In the genomic region with DNA sequence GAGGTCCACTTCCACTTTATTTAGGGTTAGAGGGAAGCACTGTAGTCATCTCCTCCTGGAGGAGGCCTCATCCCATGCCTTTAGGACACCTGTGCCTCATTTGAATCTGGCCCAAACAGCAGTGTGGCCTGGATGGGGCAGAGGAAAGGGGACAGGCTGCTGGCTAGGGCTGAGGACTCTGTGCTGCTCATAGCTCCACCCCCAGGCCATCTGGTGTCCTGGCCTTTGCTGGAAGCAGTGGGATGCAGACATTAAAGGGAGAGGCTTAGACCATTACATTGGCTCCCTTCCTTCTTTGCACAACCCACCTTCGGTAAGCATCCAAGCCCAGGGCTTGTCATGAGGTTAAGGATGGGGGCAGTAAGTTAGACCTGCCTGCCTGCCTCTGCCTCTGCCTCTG, we compare ENCODE assay signal across 23 mouse cellular contexts. TPM values are rescaled to one million over a fixed set of nuclear protein-coding genes. Genes with fewer than 3 reads are reported as not detected.
DNase-seq lines count a peak whose midpoint lies in the region; ATAC-seq and TF ChIP-seq lines count a peak whose summit lies in the region.
"Had no signal": no experiment of that assay in that cellular context is flagged by ENCODE, and none has a peak within 500 bp of the region (broad histone marks: within the 10 kb centered on the region; RNA-seq: fewer than 3 reads in every experiment).

No protein-coding gene starts in this region.

- 0 out of 2 replicates have a peak, but pooled peaks cover 4% of the 10 kb centered on the region for H3K4me1 ChIP-seq in midbrain, embryonic 10.5 days
- no peaks in the 10 kb centered on the region for H3K4me1 ChIP-seq in midbrain, embryonic 14.5 days (ENCODE audit: control insufficient read depth, insufficient read depth, low read length)
- H3K4me1 ChIP-seq in cortical plate, adult 2 months (ENCODE audit: control insufficient read depth, insufficient read depth, low read length): peaks cover 19% of the 10 kb centered on the region; the same call in 1 of the 2 replicates
- H3K4me1 ChIP-seq: forebrain, embryonic 13.5 days; neural tube, embryonic 12.5 days had no signal

- peaks cover 6% of the 10 kb centered on the region; the same call in 1 of the 2 replicates for H3K36me3 ChIP-seq in midbrain, embryonic 10.5 days
- H3K36me3 ChIP-seq in midbrain, embryonic 14.5 days (ENCODE audit: control insufficient read depth, insufficient read depth, low read length): peaks cover 36% of the 10 kb centered on the region
- H3K36me3 ChIP-seq: embryonic facial prominence, embryonic 15.5 days; heart, embryonic 13.5 days; limb, embryonic 12.5 days; liver, embryonic 12.5 days had no signal

- no peak overlapping the region for H3K9ac ChIP-seq in midbrain, embryonic 14.5 days (replicated peaks; ENCODE audit: low read length)
- H3K9ac ChIP-seq: embryonic facial prominence, embryonic 15.5 days; forebrain, embryonic 13.5 days; heart, embryonic 13.5 days; limb, embryonic 12.5 days; liver, embryonic 12.5 days; lung, embryonic 14.5 days; neural tube, embryonic 12.5 days had no signal

- no peaks in the 10 kb centered on the region for H3K27me3 ChIP-seq in midbrain, embryonic 10.5 days (ENCODE audit: low read depth, poor library complexity, severe bottlenecking)
- H3K27me3 ChIP-seq in midbrain, embryonic 14.5 days (ENCODE audit: control insufficient read depth, insufficient read depth, low read length): no peaks in the 10 kb centered on the region
- H3K27me3 ChIP-seq: embryonic facial prominence, embryonic 15.5 days; forebrain, embryonic 13.5 days; neural tube, embryonic 12.5 days had no signal

- no peak for TF ChIP-seq POLR2A in cortical plate, adult 2 months (IDR thresholded peaks at IDR 0.05; ENCODE audit: extremely low read depth, insufficient read depth, low read length)

- H3K4me3 ChIP-seq in midbrain, embryonic 10.5 days: no peak overlapping the region
- H3K4me3 ChIP-seq in midbrain, embryonic 14.5 days (replicated peaks; ENCODE audit: low read depth, low read length): no peak overlapping the region
- no peak overlapping the region for H3K4me3 ChIP-seq in cortical plate, adult 2 months (ENCODE audit: insufficient read depth, low read length)
- H3K4me3 ChIP-seq: embryonic facial prominence, embryonic 15.5 days; forebrain, embryonic 13.5 days; heart, embryonic 13.5 days; limb, embryonic 12.5 days; liver, embryonic 12.5 days; neural tube, embryonic 12.5 days had no signal

- no peak for TF ChIP-seq CTCF in cortical plate, adult 2 months (IDR thresholded peaks at IDR 0.05; ENCODE audit: extremely low read depth, insufficient read depth, low read length)

- 0 out of 2 replicates have a peak overlapping the region, but pooled peaks have one; percentile 38 for H3K27ac ChIP-seq in midbrain, embryonic 10.5 days (replicated peaks)
- no peak overlapping the region for H3K27ac ChIP-seq in midbrain, embryonic 14.5 days (replicated peaks; ENCODE audit: low read depth, low read length)
- H3K27ac ChIP-seq in cortical plate, adult 2 months (ENCODE audit: insufficient read depth, low read length): peak overlapping the region; percentile 32; the same call in 1 of the 2 replicates
- H3K27ac ChIP-seq: embryonic facial prominence, embryonic 15.5 days; forebrain, embryonic 13.5 days; heart, embryonic 13.5 days; limb, embryonic 12.5 days; liver, embryonic 12.5 days; neural tube, embryonic 12.5 days had no signal

- H3K4me2 ChIP-seq in midbrain, embryonic 14.5 days (ENCODE audit: low read length): no peak overlapping the region
- H3K4me2 ChIP-seq: embryonic facial prominence, embryonic 15.5 days; forebrain, embryonic 13.5 days; heart, embryonic 13.5 days; limb, embryonic 12.5 days; liver, embryonic 12.5 days; lung, embryonic 14.5 days; neural tube, embryonic 12.5 days had no signal

- ATAC-seq in midbrain, embryonic 14.5 days (ENCODE audit: low FRiP score, low TSS enrichment): no peak
- ATAC-seq in cerebellum, adult (ENCODE audit: insufficient number of reproducible peaks, low FRiP score, low TSS enrichment): peak; percentile 51; the same call in 1 of the 2 replicates
- ATAC-seq: forebrain, embryonic 13.5 days; hindbrain, embryonic 16.5 days; liver, embryonic 12.5 days had no signal

- WGBS in midbrain, embryonic 10.5 days: 55% methylated on average over 1 of the region's 1 CpGs
- WGBS in midbrain, embryonic 14.5 days: 79% methylated on average over 1 of the region's 1 CpGs

- H3K9me3 ChIP-seq in midbrain, embryonic 10.5 days (replicated peaks): no peaks in the 10 kb centered on the region
- H3K9me3 ChIP-seq in midbrain, embryonic 14.5 days (ENCODE audit: control insufficient read depth, low read length): no peaks in the 10 kb centered on the region
- H3K9me3 ChIP-seq: embryonic facial prominence, embryonic 15.5 days; forebrain, embryonic 13.5 days; heart, embryonic 13.5 days; limb, embryonic 12.5 days; liver, embryonic 12.5 days; neural tube, embryonic 12.5 days had no signal

- no peak for DNase-seq in midbrain, embryonic 10.5 days (ENCODE audit: low spot score)
- no peak for DNase-seq in midbrain, embryonic 14.5 days
- peak; percentile 80 for DNase-seq in cerebellum, adult 8-10 months
- no peak for DNase-seq in B cell, adult 2 months
- no peak for DNase-seq in lung, postnatal 36 days
- DNase-seq: gastrocnemius, postnatal 10 days; heart, adult 18-20 months; kidney, adult 18-20 months; kidney, postnatal 10 days; lung, embryonic 14.5 days; lung, postnatal 4 days; right cerebral cortex, postnatal 14 days; spleen, adult 18-20 months; thymus, postnatal 4 days had no signal

RNA-seq across cellular contexts. Expression of a gene that starts 39.1 kb away (rescaled TPM):
- 71.2 and 80.2 TPM in 2 replicates for polyA plus RNA-seq in midbrain, embryonic 10.5 days (2016; fragmentation: Nextera tagmentation; extraction: Ambion mirVana)
- polyA plus RNA-seq in midbrain, embryonic 14.5 days (2014; fragmentation: Nextera tagmentation; extraction: Ambion mirVana): 38.0 and 43.8 TPM in 2 replicates
- 26.1 TPM in 2 replicates for polyA plus RNA-seq in cortical plate, adult 2 months (2012; rRNA removed)

RNA-seq across cellular contexts. Expression of a gene that starts 50.3 kb away (rescaled TPM):
- polyA plus RNA-seq in midbrain, embryonic 10.5 days (2016; fragmentation: Nextera tagmentation; extraction: Ambion mirVana): 32.2 and 39.6 TPM in 2 replicates
- polyA plus RNA-seq in midbrain, embryonic 14.5 days (2014; fragmentation: Nextera tagmentation; extraction: Ambion mirVana): 54.8 and 56.2 TPM in 2 replicates
- 76.2 and 82.3 TPM in 2 replicates for polyA plus RNA-seq in cortical plate, adult 2 months (2012; rRNA removed)

RNA-seq across cellular contexts. Expression of a gene that starts 53.2 kb away (rescaled TPM):
- 0.78 and 0.87 TPM in 2 replicates for polyA plus RNA-seq in midbrain, embryonic 10.5 days (2016; fragmentation: Nextera tagmentation; extraction: Ambion mirVana)
- polyA plus RNA-seq in midbrain, embryonic 14.5 days (2014; fragmentation: Nextera tagmentation; extraction: Ambion mirVana): not detected in 2 replicates
- 0.10 TPM in 1 of 2 replicates, not detected in the other for polyA plus RNA-seq in cortical plate, adult 2 months (2012; rRNA removed)
- polyA plus RNA-seq: forebrain, embryonic 13.5 days; hindbrain, embryonic 16.5 days had no signal

RNA-seq across cellular contexts. Expression of a gene that starts 56.7 kb away (rescaled TPM):
- 1.1 and 1.7 TPM in 2 replicates for polyA plus RNA-seq in midbrain, embryonic 10.5 days (2016; fragmentation: Nextera tagmentation; extraction: Ambion mirVana)
- 14.2 and 14.7 TPM in 2 replicates for polyA plus RNA-seq in midbrain, embryonic 14.5 days (2014; fragmentation: Nextera tagmentation; extraction: Ambion mirVana)
- polyA plus RNA-seq in cortical plate, adult 2 months (2012; rRNA removed): 105 and 106 TPM in 2 replicates
